Mouse (Mus musculus) thymus, adult 2 months (tissue): ENCODE results near the gene Trappc2l. TPM values are rescaled to one million over a fixed set of nuclear protein-coding genes. Genes with fewer than 3 reads are reported as not detected.

Source experiments
- DNase-seq: peaks from one replicate; pipeline ENCODE4 v3.0.0; 2021
- H3K27ac ChIP-seq: fragments of 200-500 bp; 2 replicates; pipeline ENCODE4 v1.5.1; 2012; ENCODE audit warnings: low read length, control low read depth; ENCODE audit not compliant: control insufficient read depth, insufficient read depth
- H3K27me3 ChIP-seq: fragments of 200-500 bp; 2 replicates; pipeline ENCODE4 v1.6.1; 2012; ENCODE audit warnings: mild to moderate bottlenecking, low read length, moderate library complexity, mixed read lengths; ENCODE audit not compliant: control insufficient read depth, insufficient read depth
- H3K36me3 ChIP-seq: fragments of 200-500 bp; 2 replicates; pipeline ENCODE4 v1.6.1; 2012; ENCODE audit warnings: mild to moderate bottlenecking, low read length, moderate library complexity; ENCODE audit not compliant: control insufficient read depth, insufficient read depth
- H3K4me1 ChIP-seq: fragments of 200-500 bp; replicated peaks from 2 replicates; pipeline ENCODE4 v1.6.1; 2012; ENCODE audit warnings: low read length; ENCODE audit not compliant: control insufficient read depth, insufficient read depth
- H3K4me3 ChIP-seq: fragments of 200-500 bp; 2 replicates; pipeline ENCODE4 v1.5.1; 2012; ENCODE audit warnings: mild to moderate bottlenecking, low read length, control low read depth, moderate library complexity; ENCODE audit not compliant: control insufficient read depth, insufficient read depth
- CTCF ChIP-seq: fragments of 200-500 bp; IDR thresholded peaks from 2 replicates; pipeline ENCODE4 v1.5.1; 2012; ENCODE audit warnings: mild to moderate bottlenecking, control low read depth, low read length, moderate library complexity, borderline replicate concordance; ENCODE audit not compliant: control insufficient read depth, poor library complexity, insufficient read depth; ENCODE audit errors: extremely low read depth
- POLR2A ChIP-seq: fragments of 200-500 bp; IDR thresholded peaks from 2 replicates; pipeline ENCODE4 v1.6.1; 2012; ENCODE audit warnings: mild to moderate bottlenecking, low read length, control low read depth, moderate library complexity; ENCODE audit not compliant: control insufficient read depth, poor library complexity, insufficient read depth; ENCODE audit errors: extremely low read depth
- WGBS: fragments of 180-500 bp; shearing (Covaris S2); methylation state at CpG from one replicate; pipeline ENCODE4 v1.1.7; 2018; 5-methylcytosine and 5-hydroxymethylcytosine counted together
- polyA plus RNA-seq: library from polyadenylated mRNA; depleted of rRNA; stranded (reverse); fragments of >200 nt; gene quantifications from 2 replicates; pipeline ENCODE4 v1.2.3, GENCODE M21; 2012

Gene Trappc2l
- polyA plus RNA-seq, 1 experiment = 133 TPM

GRCm38 (mm10) chr8:122640825-122641224 lies 29.4 kb downstream of the Trappc2l start:
- no peak for TF ChIP-seq POLR2A
- TF ChIP-seq CTCF = no peak
- DNase-seq = no peak
- no peak overlapping the region for H3K4me3 ChIP-seq
- H3K27ac ChIP-seq = no peak overlapping the region
- 99% methylated on average over 4 of the region's 4 CpGs for WGBS
- H3K4me1 ChIP-seq = no peaks in the 10 kb centered on the region
- H3K27me3 ChIP-seq = no peaks in the 10 kb centered on the region
- peaks cover 56% of the 10 kb centered on the region for H3K36me3 ChIP-seq

- Histone ChIP-seq H3K27ac (no peak overlapping the region), H3K36me3 (peaks cover 59% of the 10 kb centered on the region), H3K4me3 (no peak overlapping the region), H3K4me1 (no peaks in the 10 kb centered on the region), H3K27me3 (no peaks in the 10 kb centered on the region)
- no peak for TF ChIP-seq CTCF
- no peak for TF ChIP-seq POLR2A
- 97% methylated on average over 15 of the region's 15 CpGs for WGBS
- no peak for DNase-seq
Observed at GRCm38 (mm10) chr8:122641406-122641805, 30.0 kb downstream of the Trappc2l start.

- Histone ChIP-seq H3K4me1 (no peaks in the 10 kb centered on the region), H3K4me3 (no peak overlapping the region), H3K27ac (no peak overlapping the region), H3K27me3 (no peaks in the 10 kb centered on the region), H3K36me3 (peaks cover 56% of the 10 kb centered on the region)
- DNase-seq = no peak
- no peak for TF ChIP-seq POLR2A
- no peak for TF ChIP-seq CTCF
- 94% methylated on average over 9 of the region's 9 CpGs for WGBS
Observed at GRCm38 (mm10) chr8:122642071-122642470, 30.6 kb downstream of the Trappc2l start.

GRCm38 (mm10) chr8:122644175-122644954 lies 32.9 kb downstream of the Trappc2l start:
- TF ChIP-seq CTCF (no peak), POLR2A (no peak)
- no peak overlapping the region for H3K4me3 ChIP-seq
- no peak overlapping the region for H3K27ac ChIP-seq
- no peaks in the 10 kb centered on the region for H3K4me1 ChIP-seq
- WGBS = 96% methylated on average over 6 of the region's 6 CpGs
- no peaks in the 10 kb centered on the region for H3K27me3 ChIP-seq
- DNase-seq = no peak
- H3K36me3 ChIP-seq = peaks cover 60% of the 10 kb centered on the region

GRCm38 (mm10) chr8:122646337-122646736 lies 34.9 kb downstream of the Trappc2l start:
- no peak overlapping the region for H3K4me3 ChIP-seq
- no peak overlapping the region for H3K27ac ChIP-seq
- no peaks in the 10 kb centered on the region for H3K27me3 ChIP-seq
- 95% methylated on average over 16 of the region's 16 CpGs for WGBS
- H3K36me3 ChIP-seq = peaks cover 61% of the 10 kb centered on the region
- no peak for DNase-seq
- TF ChIP-seq CTCF = no peak
- TF ChIP-seq POLR2A = no peak
- H3K4me1 ChIP-seq = no peaks in the 10 kb centered on the region

GRCm38 (mm10) chr8:122648192-122648970 lies 36.9 kb downstream of the Trappc2l start:
- WGBS = 82% methylated on average over 15 of the region's 15 CpGs
- no peak overlapping the region for H3K27ac ChIP-seq
- DNase-seq = no peak
- TF ChIP-seq CTCF (no peak), POLR2A (no peak)
- no peak overlapping the region for H3K4me3 ChIP-seq
- H3K4me1 ChIP-seq = no peaks in the 10 kb centered on the region
- H3K36me3 ChIP-seq = peaks cover 42% of the 10 kb centered on the region
- H3K27me3 ChIP-seq = no peaks in the 10 kb centered on the region
